Mouse (Mus musculus) heart, embryonic 16.5 days (tissue): ENCODE results near the gene Tex35. TPM values are rescaled to one million over a fixed set of nuclear protein-coding genes. Genes with fewer than 3 reads are reported as not detected.

Experiments
- polyA plus RNA-seq: library from polyadenylated mRNA; unstranded; fragments of >200 nt; fragmentation: Nextera tagmentation; extraction: Ambion mirVana; gene quantifications from 2 replicates; pipeline ENCODE4 v1.2.1, GENCODE M21; 2015

The Tex35 gene
- polyA plus RNA-seq, 1 experiment from 2014 or later = not detected

Other genes with a start within 250 kb of the Tex35 start
- 58.2 and 58.4 TPM in 2 replicates for gene Ralgps2, start 169.1 kb downstream of the Tex35 start, polyA plus RNA-seq